Mouse (Mus musculus) limb, embryonic 11.5 days (tissue): ENCODE measurements around the gene Efcab11. TPM values are rescaled to one million over a fixed set of nuclear protein-coding genes. Genes with fewer than 3 reads are reported as not detected.

Experiments used
- ATAC-seq: fragments of 200-750 bp; cut with Nextera tagmentation; 2 replicates; pipeline ENCODE4 v1.8.0; 2017; ENCODE audit warnings: low read depth; ENCODE audit not compliant: insufficient number of reproducible peaks, low FRiP score, low TSS enrichment
- DNase-seq: peaks from one replicate; pipeline ENCODE4 v3.0.0-alpha.2; 2015; ENCODE audit warnings: low spot score
- H3K27ac ChIP-seq: fragments of 300-500 bp; sonication (generic); replicated peaks from 2 replicates; pipeline ENCODE4 v1.5.1; 2014; ENCODE audit warnings: low read depth, mild to moderate bottlenecking, low read length
- H3K27me3 ChIP-seq: fragments of 300-500 bp; sonication (generic); 2 replicates; pipeline ENCODE4 v1.6.1; 2014; ENCODE audit warnings: mild to moderate bottlenecking, low read length, mixed read lengths; ENCODE audit not compliant: control insufficient read depth, insufficient read depth
- H3K36me3 ChIP-seq: fragments of 300-500 bp; sonication (generic); 2 replicates; pipeline ENCODE4 v1.6.1; 2014; ENCODE audit warnings: mild to moderate bottlenecking, low read length, moderate library complexity, mixed read lengths; ENCODE audit not compliant: control insufficient read depth, insufficient read depth
- H3K4me1 ChIP-seq: fragments of 300-500 bp; sonication (generic); 2 replicates; pipeline ENCODE4 v1.6.1; 2014; ENCODE audit warnings: low read length, mixed read lengths; ENCODE audit not compliant: control insufficient read depth, insufficient read depth
- H3K4me2 ChIP-seq: fragments of 300-500 bp; sonication (generic); 2 replicates; pipeline ENCODE4 v1.6.1; 2014; ENCODE audit warnings: low read depth, mild to moderate bottlenecking, moderate library complexity; ENCODE audit not compliant: severe bottlenecking
- H3K4me3 ChIP-seq: fragments of 300-500 bp; sonication (generic); 2 replicates; pipeline ENCODE4 v1.5.1; 2014; ENCODE audit warnings: low read depth, low read length
- H3K9ac ChIP-seq: fragments of 300-500 bp; sonication (generic); 2 replicates; pipeline ENCODE4 v1.6.1; 2014; ENCODE audit warnings: mild to moderate bottlenecking, low read length
- H3K9me3 ChIP-seq: fragments of 300-500 bp; sonication (generic); 2 replicates; pipeline ENCODE4 v1.6.1; 2016; ENCODE audit warnings: low read length; ENCODE audit not compliant: control insufficient read depth
- WGBS: fragments of 180-500 bp; shearing (Covaris S2); extraction: QIAGEN DNeasy Blood & Tissue Kit; methylation state at CpG from one replicate; pipeline ENCODE4 v1.1.7; 2014; 5-methylcytosine and 5-hydroxymethylcytosine counted together
- polyA plus RNA-seq: library from polyadenylated mRNA; unstranded; fragments of >200 nt; fragmentation: Nextera tagmentation; extraction: Ambion mirVana; gene quantifications from 2 replicates; pipeline ENCODE4 v1.2.1, GENCODE M21; 2014

Gene Efcab11
- polyA plus RNA-seq, 1 experiment from 2014 or later: 21.3 TPM

DNA sequence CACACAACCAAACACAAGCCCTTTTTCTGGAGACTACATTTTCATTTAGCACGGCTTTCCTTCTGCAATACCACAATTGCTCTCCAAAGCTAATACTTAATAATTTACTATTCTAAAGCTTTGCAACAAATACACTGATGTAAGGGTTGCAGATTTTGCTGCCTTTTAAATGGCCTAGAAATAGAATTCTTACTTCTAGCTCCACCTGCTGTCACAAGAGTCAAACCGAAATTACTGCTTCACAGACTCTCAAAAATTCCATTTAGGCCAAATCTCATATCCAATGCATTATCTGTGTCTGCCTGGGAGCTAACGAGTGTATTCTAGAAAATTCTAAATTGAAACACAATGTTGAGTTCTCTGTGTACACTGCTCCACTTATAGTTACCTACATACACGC lies 23.3 kb downstream of the Efcab11 start:
- Histone ChIP-seq H3K36me3 (no peaks in the 10 kb centered on the region), H3K9me3 (no peaks in the 10 kb centered on the region), H3K4me3 (no peak overlapping the region), H3K27me3 (no peaks in the 10 kb centered on the region), H3K4me1 (no peaks in the 10 kb centered on the region), H3K9ac (no peak overlapping the region), H3K4me2 (no peak overlapping the region), H3K27ac (no peak overlapping the region)
- DNase-seq (no peak), ATAC-seq (no peak)
- 80% methylated on average over 4 of the region's 4 CpGs for WGBS

DNA sequence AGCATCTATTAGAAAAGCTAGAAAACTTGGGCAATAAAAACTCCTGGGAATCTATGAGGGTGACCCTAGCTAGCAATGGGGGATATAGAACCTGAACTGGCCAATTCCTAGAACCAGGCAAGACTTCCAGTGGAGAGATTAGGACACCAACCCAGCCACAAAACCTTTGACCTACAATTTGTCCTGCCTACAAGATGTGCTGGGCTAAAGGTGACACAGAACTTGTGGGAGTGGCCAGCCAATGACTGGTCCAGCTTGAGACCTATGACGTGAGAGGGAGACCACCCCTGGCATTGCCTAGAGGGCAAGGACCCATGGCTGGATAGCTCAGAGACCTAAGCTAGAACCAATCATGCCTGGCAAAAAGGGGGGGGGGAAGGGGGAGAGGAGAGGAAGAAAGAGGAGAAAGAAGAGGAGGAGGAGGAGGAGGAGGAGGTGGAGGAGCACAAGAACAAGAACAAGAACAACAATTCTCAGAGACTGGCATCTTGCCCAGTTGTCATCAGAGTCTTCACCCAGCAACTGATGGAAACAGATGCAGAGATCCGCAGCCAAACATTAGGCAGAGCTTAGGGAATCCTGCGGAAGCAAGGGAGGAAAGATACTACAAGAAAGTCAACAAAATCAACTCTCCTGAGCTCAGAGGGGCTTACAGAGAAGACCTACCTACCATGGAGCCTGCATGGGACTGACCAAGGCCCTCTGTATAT lies 24.7 kb downstream of the Efcab11 start:
- Histone ChIP-seq H3K4me1 (no peaks in the 10 kb centered on the region), H3K36me3 (no peaks in the 10 kb centered on the region), H3K4me3 (no peak overlapping the region), H3K27ac (no peak overlapping the region), H3K4me2 (no peak overlapping the region), H3K9ac (no peak overlapping the region), H3K27me3 (no peaks in the 10 kb centered on the region), H3K9me3 (no peaks in the 10 kb centered on the region)
- DNase-seq (no peak), ATAC-seq (no peak)
- 93% methylated on average over 3 of the region's 3 CpGs for WGBS

DNA sequence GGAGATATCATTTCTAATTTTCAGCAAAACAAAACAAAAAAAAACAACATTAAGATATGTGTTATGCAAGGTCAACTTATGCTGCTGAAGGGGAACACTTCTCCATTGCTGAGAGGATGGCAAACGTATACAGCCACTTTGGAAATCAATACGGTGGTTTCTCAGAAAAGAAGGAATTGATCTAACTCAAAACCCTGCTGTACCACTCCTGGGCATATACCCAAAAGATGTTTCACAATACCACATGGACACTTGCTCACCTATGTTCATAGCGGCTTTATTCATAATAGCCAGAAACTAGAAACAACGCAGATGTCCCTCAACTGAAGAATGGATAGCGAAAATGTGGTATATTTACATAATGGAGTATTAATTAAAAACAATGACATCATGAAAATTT lies 25.6 kb downstream of the Efcab11 start:
- 94% methylated on average over 5 of the region's 5 CpGs for WGBS
- H3K9me3 ChIP-seq: no peaks in the 10 kb centered on the region
- no peak overlapping the region for H3K27ac ChIP-seq
- H3K9ac ChIP-seq: no peak overlapping the region
- H3K4me3 ChIP-seq: no peak overlapping the region
- ATAC-seq (no peak), DNase-seq (no peak)
- no peaks in the 10 kb centered on the region for H3K36me3 ChIP-seq
- no peaks in the 10 kb centered on the region for H3K27me3 ChIP-seq
- no peak overlapping the region for H3K4me2 ChIP-seq
- no peaks in the 10 kb centered on the region for H3K4me1 ChIP-seq

DNA sequence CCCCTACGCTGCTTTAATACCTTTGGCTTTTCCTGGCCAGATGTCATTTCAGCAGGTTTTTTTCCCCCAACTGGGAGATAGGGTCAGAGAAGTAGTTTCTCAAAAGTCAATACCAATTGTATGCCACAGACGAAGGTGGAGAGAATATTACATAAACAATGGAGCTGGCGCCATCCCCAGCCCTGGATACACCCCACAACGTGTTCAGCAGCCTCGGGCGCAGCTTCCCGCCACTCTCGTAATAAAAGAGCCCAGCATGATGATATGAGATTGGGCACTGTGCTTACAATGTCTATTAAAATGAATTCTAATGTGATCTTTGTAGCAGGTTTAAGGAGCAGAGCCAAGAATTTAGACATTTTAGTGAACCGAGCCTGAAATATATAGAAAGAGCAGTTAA lies 28.2 kb downstream of the Efcab11 start:
- H3K27me3 ChIP-seq: no peaks in the 10 kb centered on the region
- H3K36me3 ChIP-seq: no peaks in the 10 kb centered on the region
- no peak overlapping the region for H3K9ac ChIP-seq
- H3K9me3 ChIP-seq: no peaks in the 10 kb centered on the region
- H3K27ac ChIP-seq: no peak overlapping the region
- H3K4me3 ChIP-seq: no peak overlapping the region
- WGBS: 88% methylated on average over 9 of the region's 9 CpGs
- no peaks in the 10 kb centered on the region for H3K4me1 ChIP-seq
- no peak overlapping the region for H3K4me2 ChIP-seq
- ATAC-seq: no peak
- DNase-seq: no peak

DNA sequence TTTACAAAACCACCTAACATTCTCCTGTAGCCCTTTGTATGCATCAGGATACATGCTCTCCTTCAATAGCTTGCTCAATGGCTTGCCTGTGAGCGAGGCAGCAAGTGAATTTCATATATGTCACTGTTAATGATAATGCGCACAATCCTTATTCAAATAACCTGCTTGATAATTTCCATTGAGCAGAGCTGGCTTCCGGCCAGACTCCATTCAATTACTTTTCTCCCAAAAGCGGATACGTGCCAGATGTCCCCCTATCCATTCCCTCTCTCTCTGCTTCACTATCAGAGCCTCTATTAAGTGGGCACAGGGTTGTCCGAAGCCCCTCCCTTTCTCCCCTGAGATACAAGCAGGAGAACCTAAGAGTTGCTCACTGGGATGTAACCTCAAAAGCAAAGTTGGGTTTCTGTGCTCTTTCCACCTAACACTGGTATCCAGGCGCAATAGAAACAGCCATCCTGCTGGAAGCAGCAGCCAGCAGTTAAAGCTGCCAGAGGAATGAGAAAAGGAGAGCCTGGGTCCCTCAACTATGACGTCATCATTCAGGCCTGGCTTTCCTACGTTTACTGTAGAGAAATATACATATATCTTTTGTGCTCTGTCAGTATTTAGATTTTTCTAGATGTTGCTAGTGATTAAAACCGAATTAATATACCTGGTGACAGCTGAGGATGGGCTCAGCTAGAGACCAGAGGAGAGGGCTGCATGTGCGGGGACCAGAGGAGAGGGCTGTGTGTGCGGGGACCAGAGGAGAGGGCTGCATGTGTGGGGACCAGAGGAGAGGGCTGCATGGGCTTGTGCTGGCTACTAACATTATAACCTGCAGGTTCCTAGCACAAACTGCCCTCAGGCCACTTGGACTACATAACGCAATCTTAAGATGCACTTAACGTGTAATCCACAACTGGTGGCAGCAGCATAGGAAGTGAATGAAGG lies 30.6 kb downstream of the Efcab11 start:
- H3K4me3 ChIP-seq: no peak overlapping the region
- H3K4me1 ChIP-seq: no peaks in the 10 kb centered on the region
- H3K9ac ChIP-seq: no peak overlapping the region
- no peak for ATAC-seq
- H3K4me2 ChIP-seq: no peak overlapping the region
- no peak for DNase-seq
- no peaks in the 10 kb centered on the region for H3K36me3 ChIP-seq
- no peaks in the 10 kb centered on the region for H3K9me3 ChIP-seq
- H3K27ac ChIP-seq: no peak overlapping the region
- WGBS: 88% methylated on average over 14 of the region's 14 CpGs
- H3K27me3 ChIP-seq: no peaks in the 10 kb centered on the region

DNA sequence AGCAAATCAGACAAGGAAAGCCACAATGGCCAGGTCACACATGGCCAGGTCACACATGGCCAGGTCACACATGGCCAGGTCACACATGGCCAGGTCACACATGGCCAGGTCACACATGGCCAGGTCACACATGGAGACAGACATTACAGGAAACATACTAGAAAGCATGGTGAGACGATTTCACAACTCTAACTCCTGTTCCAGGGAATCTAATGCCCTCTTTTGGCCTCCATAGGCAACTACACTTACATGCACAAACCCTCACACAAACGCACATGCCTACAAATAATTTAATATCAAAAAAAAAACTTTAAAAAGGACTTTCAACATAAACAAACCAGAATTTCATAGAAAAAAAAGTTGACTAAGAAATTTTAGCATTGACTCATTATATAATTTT lies 34.2 kb downstream of the Efcab11 start:
- WGBS: 86% methylated on average over 2 of the region's 2 CpGs
- H3K27me3 ChIP-seq: no peaks in the 10 kb centered on the region
- no peaks in the 10 kb centered on the region for H3K9me3 ChIP-seq
- no peak overlapping the region for H3K4me2 ChIP-seq
- no peak overlapping the region for H3K4me3 ChIP-seq
- no peaks in the 10 kb centered on the region for H3K36me3 ChIP-seq
- no peak for DNase-seq
- H3K9ac ChIP-seq: no peak overlapping the region
- no peak overlapping the region for H3K27ac ChIP-seq
- no peaks in the 10 kb centered on the region for H3K4me1 ChIP-seq
- no peak for ATAC-seq

DNA sequence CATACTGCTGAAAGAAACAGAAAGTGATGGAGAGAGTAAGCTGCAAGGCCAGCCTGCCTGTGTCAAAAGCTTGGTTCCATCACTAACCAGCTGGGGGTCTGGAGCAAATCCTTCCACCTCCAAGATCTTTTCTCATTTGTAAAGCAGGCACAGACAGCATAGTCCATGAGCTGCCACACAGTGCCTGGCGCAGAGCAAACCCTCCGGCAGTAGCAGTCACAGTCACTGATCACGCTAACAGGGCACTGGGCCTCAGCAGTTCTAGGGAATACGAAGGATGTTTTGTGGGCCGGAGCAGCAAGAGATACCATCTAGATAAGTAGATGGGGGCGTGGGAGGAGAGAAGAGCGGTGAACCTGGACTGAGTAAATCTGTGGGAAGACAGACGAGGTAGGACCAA lies 39.3 kb downstream of the Efcab11 start:
- WGBS: 96% methylated on average over 8 of the region's 8 CpGs
- ATAC-seq: no peak
- no peaks in the 10 kb centered on the region for H3K4me1 ChIP-seq
- no peak overlapping the region for H3K9ac ChIP-seq
- no peaks in the 10 kb centered on the region for H3K27me3 ChIP-seq
- no peak overlapping the region for H3K4me2 ChIP-seq
- no peak overlapping the region for H3K27ac ChIP-seq
- H3K36me3 ChIP-seq: no peaks in the 10 kb centered on the region
- no peaks in the 10 kb centered on the region for H3K9me3 ChIP-seq
- no peak for DNase-seq
- H3K4me3 ChIP-seq: no peak overlapping the region

DNA sequence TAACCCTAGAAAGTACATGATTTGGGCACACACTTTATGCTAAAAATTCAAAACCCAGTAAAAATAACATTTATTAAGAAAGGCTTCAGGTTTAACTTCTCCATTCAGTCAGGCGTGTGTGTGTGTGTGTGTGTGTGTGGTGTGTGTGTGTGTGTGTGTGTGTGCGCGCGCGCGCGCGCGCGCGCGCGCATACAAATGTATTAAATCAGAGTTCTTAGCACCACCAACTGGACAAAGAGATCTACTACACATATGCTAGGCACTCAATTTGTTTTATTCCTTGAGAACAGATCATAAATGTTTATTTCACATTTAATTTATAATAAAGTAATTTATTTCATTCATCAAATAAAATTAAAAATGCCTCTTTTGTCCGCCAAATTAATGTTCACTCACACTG lies 45.5 kb downstream of the Efcab11 start:
- DNase-seq: no peak

More for the DNA sequence above, 45.5 kb downstream of the Efcab11 start:
- H3K4me3 ChIP-seq: no peak overlapping the region
- no peaks in the 10 kb centered on the region for H3K4me1 ChIP-seq
- H3K9me3 ChIP-seq: no peaks in the 10 kb centered on the region
- H3K27me3 ChIP-seq: no peaks in the 10 kb centered on the region
- no peak for ATAC-seq
- H3K36me3 ChIP-seq: no peaks in the 10 kb centered on the region
- H3K4me2 ChIP-seq: no peak overlapping the region
- 84% methylated on average over 14 of the region's 14 CpGs for WGBS
- no peak overlapping the region for H3K9ac ChIP-seq
- H3K27ac ChIP-seq: no peak overlapping the region
